Mouse (Mus musculus): ENCODE measurements at regions not wholly inside any gene's neighbourhood (a gene's known extent, or its start where the extent isn't known, plus 50 kb on each side); places are given as distances from the start of the nearest gene placed in this dataset.
"Not testable (repeated sequence)": the region's sequence is repeated elsewhere in the genome, so short reads cannot be mapped to it uniquely, and the experiment has no call there.

DNA sequence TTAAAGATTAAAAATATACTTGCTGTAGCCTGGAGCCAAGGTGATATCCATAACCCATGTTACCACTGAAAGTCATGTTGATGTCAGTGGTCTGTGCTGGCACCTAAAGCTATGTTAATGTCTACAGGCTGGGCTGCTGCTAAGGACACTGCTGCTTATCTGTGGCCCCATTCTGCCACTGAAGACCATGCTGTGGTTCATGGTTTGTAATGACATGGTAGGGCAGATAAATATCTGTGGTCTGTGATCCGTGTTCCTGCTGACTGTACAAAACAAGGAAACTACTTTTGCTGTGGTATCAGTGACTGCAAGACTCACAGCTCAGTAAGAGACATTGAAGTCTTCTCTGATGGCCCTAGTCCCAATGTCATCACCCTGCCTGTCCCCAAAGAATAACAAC is 245.7 kb downstream of the Slco4c1 start:
- no peak for ATAC-seq (replicated peaks; ENCODE audit: poor library complexity, severe bottlenecking)

DNA sequence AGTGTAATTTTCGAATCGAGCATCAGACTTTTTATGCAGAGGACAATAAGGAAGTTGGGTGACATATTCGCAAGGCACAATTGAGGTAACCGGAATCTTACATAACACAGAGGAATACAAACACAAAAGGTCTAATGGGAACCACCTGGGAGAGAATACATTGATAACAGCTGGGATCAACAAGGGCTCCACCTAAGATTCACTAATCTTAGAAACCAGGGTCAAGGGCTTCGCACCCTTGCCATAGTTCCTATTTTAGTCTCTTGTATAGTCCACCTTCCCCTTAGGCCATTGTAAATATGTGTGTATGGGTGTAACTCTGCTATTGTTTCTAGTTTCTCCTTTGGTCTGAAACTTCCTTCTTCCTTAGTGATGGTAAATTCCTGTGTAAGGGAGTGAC is 246.6 kb downstream of the Slco4c1 start:
- not testable (repeated sequence) for ATAC-seq (replicated peaks; ENCODE audit: poor library complexity, severe bottlenecking)

DNA sequence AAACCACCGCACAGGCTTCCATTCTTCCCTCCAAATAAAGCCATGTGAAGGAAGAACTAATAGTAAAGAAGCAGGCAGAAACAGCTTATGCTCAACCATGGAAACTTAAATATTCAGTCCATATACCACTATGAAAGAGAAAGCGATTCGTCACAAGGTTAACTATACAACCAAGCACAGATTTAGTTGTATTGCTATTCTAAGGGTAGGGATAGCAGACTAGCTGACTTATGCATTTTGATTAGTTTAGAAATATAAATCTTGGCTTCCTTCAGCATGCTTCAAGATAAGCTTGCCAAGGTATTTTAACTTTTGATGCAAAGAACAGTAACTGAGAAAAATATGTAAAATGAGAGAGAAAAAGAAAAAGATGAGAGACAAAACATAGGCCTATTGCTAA is 275.8 kb downstream of the Slco4c1 start:
- no peak for ATAC-seq (replicated peaks; ENCODE audit: poor library complexity, severe bottlenecking)

DNA sequence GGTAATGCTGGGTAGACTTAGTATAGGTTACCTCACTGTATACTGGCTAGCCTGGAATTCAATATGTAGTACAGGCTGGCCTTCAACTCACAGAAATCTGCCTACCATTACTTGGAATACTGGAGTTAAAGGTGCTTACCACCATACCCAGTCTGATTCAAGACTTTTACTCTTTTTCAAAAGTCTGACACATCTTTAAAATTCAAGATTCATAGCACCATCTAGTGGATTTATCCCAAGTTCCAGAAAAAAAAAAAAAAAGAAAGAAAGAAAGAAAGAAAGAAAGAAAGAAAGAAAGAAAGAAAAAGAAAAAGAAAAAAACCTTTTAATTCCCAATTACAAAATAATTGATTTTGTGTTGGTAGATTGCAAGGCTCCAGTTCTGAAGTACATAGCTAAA is 302.7 kb downstream of the Slco4c1 start:
- no peak for ATAC-seq (replicated peaks; ENCODE audit: poor library complexity, severe bottlenecking)

DNA sequence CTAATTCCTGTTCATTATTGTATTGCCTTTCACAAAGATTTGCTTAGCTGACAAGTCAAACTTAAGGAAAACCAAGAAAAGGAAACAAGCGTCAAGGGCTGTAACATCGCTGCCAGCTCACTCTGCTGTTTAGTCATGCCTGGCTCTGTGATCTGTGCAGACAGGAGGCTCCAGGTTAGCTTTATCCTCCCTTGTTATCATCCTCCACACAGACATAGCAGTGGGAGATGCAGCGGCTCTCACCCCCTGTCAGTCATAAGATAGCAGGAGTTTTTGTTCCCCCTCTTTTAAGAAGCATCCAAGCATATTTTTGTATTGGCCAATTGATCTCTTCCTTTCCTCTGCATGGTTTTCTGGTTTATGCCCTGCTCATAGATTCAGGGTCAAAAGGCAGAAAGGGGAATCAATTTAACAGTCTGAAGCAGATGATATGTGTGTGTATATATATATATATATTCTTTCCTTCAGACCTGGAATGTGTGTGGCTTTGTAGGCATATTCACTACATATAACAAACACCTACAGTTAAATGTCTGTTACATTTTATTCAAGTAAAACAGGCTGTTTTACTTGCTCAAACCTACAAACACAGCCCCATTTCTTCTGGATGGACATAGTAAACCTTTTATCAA is 308.6 kb downstream of the Slco4c1 start:
- no peak for ATAC-seq (replicated peaks; ENCODE audit: poor library complexity, severe bottlenecking)

DNA sequence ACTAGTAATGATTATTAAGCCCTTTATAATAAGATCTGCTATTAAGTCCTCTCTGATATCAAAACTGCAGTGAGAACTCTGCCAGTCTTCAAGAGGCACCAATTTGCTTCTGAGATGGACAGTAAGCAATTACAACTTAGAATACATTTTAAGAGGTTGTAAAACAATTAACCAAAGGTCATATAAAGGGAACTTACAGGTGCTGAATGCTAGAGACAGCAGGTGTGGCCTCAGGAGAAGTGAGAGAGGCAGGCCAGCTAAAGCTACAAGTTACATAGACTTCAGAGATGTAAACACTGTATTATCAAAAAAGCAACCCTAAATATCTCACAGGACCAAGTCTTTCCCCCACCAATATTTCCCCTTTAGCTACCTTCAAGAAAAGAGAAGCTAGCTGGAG is 315.7 kb downstream of the Slco4c1 start:
- no peak for ATAC-seq (replicated peaks; ENCODE audit: poor library complexity, severe bottlenecking)

DNA sequence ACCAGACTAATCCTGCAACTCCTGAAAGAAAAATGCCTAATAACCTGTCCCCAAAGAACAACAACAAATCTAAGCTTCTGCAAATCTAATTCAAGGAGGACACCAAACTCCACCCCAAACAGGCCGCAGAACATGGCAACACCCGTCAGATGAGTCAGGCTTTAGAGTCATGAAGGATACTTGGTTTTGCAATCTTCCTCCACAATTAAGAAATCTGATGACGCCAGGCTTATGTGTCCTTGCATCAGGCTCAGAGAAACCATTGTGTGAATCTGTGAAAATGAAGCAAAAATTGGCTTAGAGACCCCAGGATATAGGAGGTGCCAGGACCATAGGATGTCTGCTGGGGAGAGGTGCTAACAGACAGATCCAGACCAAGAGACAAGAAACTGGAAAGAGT is 352.6 kb downstream of the Slco4c1 start:
- ATAC-seq (replicated peaks; ENCODE audit: poor library complexity, severe bottlenecking): peak; percentile 40

DNA sequence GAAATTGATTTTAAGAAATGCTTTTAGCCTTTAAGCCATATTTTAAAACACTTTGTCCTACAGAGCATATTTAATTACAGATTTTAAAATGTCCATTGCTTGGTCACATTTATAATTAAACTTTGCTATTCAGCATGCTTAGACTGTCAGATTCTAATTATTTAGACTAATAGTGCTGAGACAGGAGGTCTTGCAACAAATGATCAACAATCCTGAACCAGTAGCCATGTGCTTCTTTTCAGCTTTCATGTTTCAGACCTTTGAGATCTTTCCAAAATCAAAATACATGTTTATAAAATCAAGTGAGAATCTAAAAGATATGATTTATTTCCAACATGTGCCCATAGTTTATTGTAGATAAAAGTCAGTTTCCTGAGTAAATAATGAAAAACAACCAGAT is 371.0 kb downstream of the Slco4c1 start:
- ATAC-seq (replicated peaks; ENCODE audit: poor library complexity, severe bottlenecking): no peak

DNA sequence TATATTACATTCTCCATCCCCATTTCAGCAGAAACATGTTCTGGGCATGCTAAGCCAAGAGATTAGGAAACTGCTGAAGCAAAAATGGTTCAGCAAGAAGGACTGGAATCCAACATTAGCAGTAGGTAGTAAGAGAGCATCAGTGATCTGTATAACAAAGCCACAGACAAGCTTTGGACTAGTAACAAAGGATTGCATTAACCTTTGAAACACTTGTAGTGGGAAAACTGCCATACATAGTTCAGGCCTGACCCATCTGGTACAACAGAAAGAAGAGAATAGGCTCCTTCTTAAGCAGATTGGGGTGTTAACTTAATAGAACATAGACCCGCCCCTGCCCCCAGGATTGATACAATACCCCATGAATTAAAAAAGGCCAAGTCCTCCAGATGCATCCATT is 389.2 kb downstream of the Slco4c1 start:
- no peak for ATAC-seq (replicated peaks; ENCODE audit: poor library complexity, severe bottlenecking)

DNA sequence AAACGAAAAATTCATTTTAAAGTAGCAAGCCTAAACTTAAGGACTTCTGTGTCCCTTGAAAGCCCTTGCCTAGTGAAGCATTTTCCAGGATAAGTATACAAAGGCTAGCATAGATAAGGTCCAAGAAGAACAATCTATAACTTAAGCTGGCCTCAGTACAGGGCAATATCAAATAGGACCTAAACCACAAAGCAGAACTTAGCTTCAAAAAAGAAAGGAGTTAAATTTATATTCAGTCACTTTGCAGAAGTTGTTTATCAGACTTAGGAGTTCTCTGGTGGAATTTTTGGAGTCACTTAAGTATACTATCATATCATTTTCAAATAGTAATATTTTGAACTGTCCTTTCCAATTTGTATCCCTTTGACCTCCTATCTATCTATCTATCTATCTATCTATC is 421.1 kb downstream of the Slco4c1 start:
- no peak for ATAC-seq (replicated peaks; ENCODE audit: poor library complexity, severe bottlenecking)

DNA sequence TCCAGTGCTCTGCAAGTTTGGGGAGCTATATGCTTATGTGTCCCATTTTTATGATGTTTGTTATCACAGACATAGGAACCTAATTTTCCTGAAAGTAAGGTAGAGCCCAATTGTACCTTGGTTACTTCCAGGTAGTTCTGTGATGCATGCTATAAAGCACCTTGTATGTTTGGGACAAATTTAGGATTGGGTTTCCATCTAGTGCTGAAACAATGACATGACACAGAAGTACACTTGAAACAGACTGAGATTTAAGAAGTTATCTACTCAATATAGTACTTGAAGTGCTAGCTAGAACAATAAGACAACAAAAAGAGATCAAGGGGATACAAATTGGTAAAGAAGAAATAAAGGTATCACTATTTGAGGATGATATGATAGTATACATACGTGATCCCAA is 426.8 kb downstream of the Slco4c1 start:
- no peak for ATAC-seq (replicated peaks; ENCODE audit: poor library complexity, severe bottlenecking)

DNA sequence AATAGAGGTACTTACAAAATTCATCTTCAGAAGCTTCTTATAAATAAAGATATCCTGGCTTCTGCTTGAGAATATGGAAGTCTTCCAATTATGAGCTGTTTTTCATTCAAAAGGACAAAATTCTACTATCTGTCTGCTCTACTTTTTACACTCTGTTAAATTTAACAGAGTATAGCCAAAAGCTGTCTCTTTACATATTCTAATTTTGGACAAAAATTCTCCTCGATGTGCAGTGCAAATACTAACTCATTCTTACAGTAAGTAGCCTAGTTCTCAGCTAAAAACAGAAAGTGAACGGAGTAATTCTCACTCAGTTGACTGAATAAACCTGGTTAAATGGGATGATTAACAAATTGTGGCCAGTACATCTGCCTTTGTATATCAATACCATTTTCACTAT is 438.9 kb downstream of the Slco4c1 start:
- ATAC-seq (replicated peaks; ENCODE audit: poor library complexity, severe bottlenecking): no peak

DNA sequence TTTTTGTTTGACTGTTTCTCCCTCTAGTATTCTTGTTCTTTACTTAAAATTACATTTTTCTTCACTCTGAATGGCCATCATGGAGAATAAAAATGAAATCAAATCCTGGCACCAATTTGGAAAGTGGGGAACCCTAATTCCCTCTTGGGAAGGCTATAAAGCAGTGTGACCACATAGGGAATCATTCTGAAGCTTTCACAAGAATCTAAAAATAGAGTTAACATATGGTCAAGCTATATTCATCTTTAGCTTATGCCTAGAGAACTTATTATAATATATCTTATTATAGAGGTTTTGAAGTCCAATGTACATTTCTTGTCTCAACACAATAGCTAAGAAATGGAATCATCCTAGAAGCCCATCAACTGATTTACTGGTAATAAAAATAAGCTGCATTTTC is 448.5 kb downstream of the Slco4c1 start:
- no peak for ATAC-seq (replicated peaks; ENCODE audit: poor library complexity, severe bottlenecking)

DNA sequence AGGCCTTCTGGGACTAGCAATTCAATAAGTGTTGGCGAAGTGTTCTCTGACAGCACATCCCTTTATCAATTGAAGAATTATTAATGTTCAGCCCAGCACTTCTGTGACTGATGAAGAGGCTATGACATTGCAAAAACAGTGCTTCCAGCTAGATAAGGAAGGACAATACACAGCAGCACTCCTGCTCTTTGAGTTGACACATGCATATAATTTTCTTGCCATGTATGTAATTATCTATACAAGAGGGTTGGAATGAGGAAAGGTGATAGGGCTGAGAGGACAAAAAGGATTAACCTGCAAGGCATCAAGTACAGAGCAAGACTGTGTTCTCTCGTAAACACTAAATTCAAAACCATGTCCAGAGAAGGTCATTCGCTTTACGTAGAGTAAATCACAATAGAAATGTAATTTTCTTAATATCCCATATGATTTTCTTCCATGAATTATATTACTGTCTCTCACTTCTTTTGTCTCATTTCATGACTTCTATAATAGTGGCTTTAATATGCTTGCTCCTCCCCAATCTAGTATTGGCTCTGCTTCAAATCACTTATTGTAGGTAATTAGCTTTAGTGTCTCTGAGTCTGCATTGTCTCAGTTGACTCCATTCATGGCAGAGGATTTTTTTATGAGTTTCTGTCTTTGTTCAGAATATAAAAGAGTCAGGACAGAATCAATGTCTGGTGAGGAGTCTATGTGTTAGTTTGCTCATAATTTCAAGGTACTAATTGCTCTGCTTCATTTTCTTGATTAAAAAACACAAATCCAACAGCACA is 460.9 kb downstream of the Slco4c1 start:
- ATAC-seq (replicated peaks; ENCODE audit: poor library complexity, severe bottlenecking): no peak

DNA sequence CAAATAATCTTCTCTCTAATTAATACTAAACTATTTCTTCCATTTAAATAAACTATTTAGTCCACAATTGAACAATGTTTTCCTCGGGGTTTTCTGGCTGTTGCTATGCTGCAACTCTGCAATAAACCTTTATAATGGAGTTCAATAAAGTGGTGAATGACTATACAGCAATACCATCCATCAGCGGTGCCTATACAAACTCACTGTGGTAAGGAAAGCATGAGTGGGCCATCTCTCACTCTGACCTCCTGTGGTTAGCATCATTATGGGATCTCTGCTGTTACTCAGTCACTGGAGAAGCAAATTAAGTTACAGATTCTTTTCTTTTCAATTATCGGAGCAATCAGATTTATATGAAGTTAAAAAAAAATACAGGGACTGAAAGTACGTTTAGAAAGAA is 474.0 kb downstream of the Slco4c1 start:
- no peak for ATAC-seq (replicated peaks; ENCODE audit: poor library complexity, severe bottlenecking)

DNA sequence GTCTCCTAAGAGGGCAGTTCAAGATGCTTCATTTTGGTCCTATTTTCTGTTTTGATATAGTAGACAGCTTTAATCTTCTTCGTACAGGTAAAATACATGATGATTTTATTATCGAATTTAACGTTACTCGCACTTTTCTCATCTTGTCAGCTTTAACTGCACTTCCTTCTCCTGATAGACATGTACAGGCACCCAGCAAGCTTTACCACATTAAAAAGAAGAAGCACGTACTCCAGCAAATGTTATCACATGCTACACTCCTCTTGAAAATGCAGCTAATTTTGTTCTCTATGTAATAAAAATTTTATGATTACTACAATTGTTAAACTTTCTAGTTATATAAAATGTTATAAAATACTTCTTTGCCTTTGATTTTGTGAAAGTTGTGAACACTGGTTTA is 483.6 kb downstream of the Slco4c1 start:
- ATAC-seq (replicated peaks; ENCODE audit: poor library complexity, severe bottlenecking): no peak

DNA sequence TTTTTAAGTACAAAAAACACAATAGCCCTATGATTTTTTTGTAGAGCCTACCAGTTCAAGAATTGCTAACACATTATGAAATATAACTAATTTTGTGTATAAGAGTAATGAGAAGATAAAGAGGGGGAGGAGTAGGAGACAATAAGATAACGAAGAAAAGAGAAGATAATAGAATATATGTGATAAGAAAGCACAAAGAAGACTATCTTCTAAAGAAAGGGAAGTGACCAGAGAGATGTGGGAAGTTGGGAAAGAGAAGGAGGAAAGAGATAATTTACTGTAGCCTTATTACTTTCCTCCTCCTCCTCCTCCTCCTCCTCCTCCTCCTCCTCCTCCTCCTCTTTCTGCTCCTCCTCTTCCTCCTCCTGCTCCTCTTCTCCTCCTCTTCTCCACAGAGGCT is 486.1 kb downstream of the Slco4c1 start:
- no peak for ATAC-seq (replicated peaks; ENCODE audit: poor library complexity, severe bottlenecking)

DNA sequence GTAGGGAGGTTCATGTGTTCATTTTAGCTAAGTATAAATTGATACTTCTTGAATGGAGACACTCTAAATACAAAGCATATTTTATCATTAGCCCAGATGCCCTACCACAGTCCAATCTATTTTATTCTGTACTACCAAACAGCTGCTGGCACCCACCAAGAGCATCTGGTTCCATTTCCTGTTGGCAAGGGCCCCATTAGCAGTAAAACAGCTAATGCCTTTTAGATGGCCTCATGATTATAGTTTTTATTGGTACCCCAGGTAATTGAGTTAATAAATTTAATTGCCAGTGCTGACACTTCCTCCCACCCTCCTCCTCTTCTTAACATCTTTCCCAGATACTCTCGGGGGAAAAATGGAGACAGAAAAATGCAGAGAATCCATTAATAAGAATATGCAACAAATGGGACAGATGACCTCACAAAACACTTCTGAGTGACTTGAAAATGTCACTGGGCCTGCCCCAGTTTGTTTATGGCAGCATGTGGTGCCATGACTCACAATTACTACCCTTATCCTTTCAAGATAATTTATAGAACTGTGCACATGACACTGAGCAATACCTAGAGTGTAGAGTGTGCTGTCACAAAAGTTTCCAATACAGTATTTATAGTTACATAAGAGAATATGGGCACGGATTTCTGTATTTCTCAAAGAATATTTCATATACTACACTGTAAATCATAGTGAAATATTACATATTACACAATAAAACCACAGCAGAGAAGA is 509.1 kb downstream of the Slco4c1 start:
- no peak for ATAC-seq (replicated peaks; ENCODE audit: poor library complexity, severe bottlenecking)

DNA sequence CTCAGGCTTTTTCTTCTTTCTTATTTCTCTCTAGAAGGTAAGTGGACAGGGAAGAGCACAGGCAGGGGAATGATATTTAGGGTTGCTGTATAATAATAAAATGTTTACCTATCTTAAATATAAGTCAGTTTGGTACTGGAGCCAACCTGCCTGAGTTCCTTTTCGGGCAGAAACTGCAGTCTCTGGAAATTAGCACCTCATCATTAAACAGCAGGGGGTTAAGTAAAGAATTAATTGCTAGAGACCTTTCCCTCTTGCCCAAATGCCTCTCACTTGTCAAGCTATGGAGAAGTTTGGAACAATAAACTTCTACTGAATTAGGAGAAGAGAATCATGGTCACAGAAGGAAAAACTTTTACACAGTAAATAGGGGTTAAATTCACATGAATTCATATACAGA is 524.7 kb downstream of the Slco4c1 start:
- ATAC-seq (replicated peaks; ENCODE audit: poor library complexity, severe bottlenecking): no peak

DNA sequence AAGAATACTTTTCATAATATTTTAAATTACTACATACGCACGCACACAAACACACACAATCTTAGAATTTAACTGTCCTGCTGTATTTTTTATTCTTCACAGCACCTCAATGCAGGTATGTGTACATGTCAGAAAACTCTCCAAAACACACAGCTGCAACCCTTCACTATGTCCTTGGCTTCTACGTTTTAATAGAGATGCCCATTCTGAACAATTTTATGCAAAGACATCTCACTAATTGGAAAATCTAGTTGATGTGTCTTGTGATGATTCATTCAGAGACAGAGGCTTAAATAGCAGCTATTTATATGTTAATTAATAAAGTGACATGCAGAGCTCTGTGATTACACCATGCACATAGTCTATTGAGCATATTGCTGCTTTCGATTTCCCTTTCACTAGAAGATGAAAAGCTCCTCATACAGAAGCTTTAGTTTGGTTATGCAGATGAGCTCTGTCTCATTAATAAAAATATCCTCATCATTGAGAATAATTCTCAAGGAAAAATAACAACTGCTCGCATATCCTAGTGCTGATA is 525.4 kb downstream of the Slco4c1 start:
- no peak for ATAC-seq (replicated peaks; ENCODE audit: poor library complexity, severe bottlenecking)

DNA sequence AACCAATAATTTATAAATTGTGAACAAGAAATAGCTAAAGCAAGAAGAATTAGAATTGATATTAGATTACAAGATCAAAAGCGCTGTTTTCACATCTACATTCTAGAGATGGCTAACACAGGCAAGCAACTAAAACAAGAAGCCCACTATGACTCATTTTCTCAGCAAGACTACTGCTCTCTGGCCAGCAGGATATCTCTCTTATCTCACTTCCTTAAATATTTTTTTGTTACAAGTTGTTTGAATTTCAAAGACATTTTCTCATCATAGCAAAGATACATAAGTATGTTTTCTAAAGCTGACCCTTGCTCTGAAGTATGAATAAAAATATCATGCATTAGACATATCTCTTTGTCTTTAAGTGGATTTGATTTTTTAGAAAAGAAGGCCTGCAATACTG is 556.2 kb downstream of the Slco4c1 start:
- no peak for ATAC-seq (replicated peaks; ENCODE audit: poor library complexity, severe bottlenecking)

Measured in granulocyte monocyte progenitor cell, adult 5-6 weeks (primary cell).